Mouse (Mus musculus) midbrain, embryonic 14.5 days (tissue): ENCODE results near the gene Fbxo6. TPM values are rescaled to one million over a fixed set of nuclear protein-coding genes. Genes with fewer than 3 reads are reported as not detected.

Source experiments
- ATAC-seq: fragments of 200-750 bp; cut with Nextera tagmentation; 2 replicates; pipeline ENCODE4 v1.8.0; 2017; ENCODE audit warnings: moderate number of reproducible peaks, moderate library complexity; ENCODE audit not compliant: low FRiP score, low TSS enrichment
- DNase-seq: peaks from one replicate; pipeline ENCODE4 v3.0.0-alpha.2; 2015
- H3K27ac ChIP-seq: fragments of 300-500 bp; sonication (generic); replicated peaks from 2 replicates; pipeline ENCODE4 v1.5.1; 2014; ENCODE audit warnings: mild to moderate bottlenecking, low read depth, low read length, moderate library complexity
- H3K27me3 ChIP-seq: fragments of 300-500 bp; sonication (generic); 2 replicates; pipeline ENCODE4 v1.6.1; 2014; ENCODE audit warnings: low read length, control low read depth, mixed read lengths; ENCODE audit not compliant: control insufficient read depth, insufficient read depth
- H3K36me3 ChIP-seq: fragments of 300-500 bp; sonication (generic); 2 replicates; pipeline ENCODE4 v1.6.1; 2014; ENCODE audit warnings: low read length, control low read depth; ENCODE audit not compliant: control insufficient read depth, insufficient read depth
- H3K4me1 ChIP-seq: fragments of 300-500 bp; sonication (generic); 2 replicates; pipeline ENCODE4 v1.6.1; 2014; ENCODE audit warnings: mild to moderate bottlenecking, antibody characterized with exemption, low read length, control low read depth; ENCODE audit not compliant: control insufficient read depth, insufficient read depth
- H3K4me2 ChIP-seq: fragments of 300-500 bp; sonication (generic); 2 replicates; pipeline ENCODE4 v1.6.1; 2014; ENCODE audit warnings: mild to moderate bottlenecking, low read length, moderate library complexity
- H3K4me3 ChIP-seq: fragments of 300-500 bp; sonication (generic); replicated peaks from 2 replicates; pipeline ENCODE4 v1.5.1; 2014; ENCODE audit warnings: low read depth, low read length
- H3K9ac ChIP-seq: fragments of 300-500 bp; sonication (generic); replicated peaks from 2 replicates; pipeline ENCODE4 v1.6.1; 2014; ENCODE audit warnings: mild to moderate bottlenecking, low read length, moderate library complexity
- H3K9me3 ChIP-seq: fragments of 300-500 bp; sonication (generic); 2 replicates; pipeline ENCODE4 v1.6.1; 2016; ENCODE audit warnings: low read length, control low read depth, mixed read lengths; ENCODE audit not compliant: control insufficient read depth
- WGBS: fragments of 180-500 bp; shearing (Covaris S2); extraction: QIAGEN DNeasy Blood & Tissue Kit; methylation state at CpG from one replicate; pipeline ENCODE4 v1.1.7; 2014; 5-methylcytosine and 5-hydroxymethylcytosine counted together
- microRNA-seq: library from miRNA; unstranded; fragments of <30 nt; microRNA quantifications from one replicate; pipeline ENCODE4, GENCODE M21; 2016
- polyA plus RNA-seq: library from polyadenylated mRNA; unstranded; fragments of >200 nt; fragmentation: Nextera tagmentation; extraction: Ambion mirVana; gene quantifications from 2 replicates; pipeline ENCODE4 v1.2.1, GENCODE M21; 2014

The Fbxo6 gene
- polyA plus RNA-seq, 1 experiment from 2014 or later, result 18.7 TPM

DNA sequence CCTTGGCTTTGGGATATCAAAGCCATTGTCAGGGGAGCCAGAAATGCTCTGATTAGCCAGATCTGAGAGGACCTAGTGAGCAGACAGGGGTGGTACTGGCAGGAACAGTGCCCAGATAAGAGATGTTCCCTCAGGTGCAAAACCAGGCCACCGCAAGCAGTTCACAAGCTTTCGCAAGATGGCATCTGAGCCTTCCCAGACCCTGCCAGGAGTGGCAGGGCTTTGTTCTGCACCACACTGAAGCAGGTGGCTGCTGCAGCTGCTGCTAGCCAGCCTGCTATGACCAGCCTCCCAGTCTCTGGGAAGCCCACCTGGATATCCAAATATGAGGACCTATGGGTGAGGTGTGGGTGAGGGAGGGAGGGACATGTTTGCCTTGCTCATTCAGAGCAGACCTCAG lies 54.0 kb downstream of the Fbxo6 start:
- H3K4me2 ChIP-seq, result no peak overlapping the region
- no peak overlapping the region for H3K4me3 ChIP-seq
- peaks cover 14% of the 10 kb centered on the region for H3K36me3 ChIP-seq
- H3K4me1 ChIP-seq, result 0 out of 2 replicates have a peak, but pooled peaks cover 9% of the 10 kb centered on the region
- H3K27me3 ChIP-seq, result no peaks in the 10 kb centered on the region
- DNase-seq, result no peak
- no peaks in the 10 kb centered on the region for H3K9me3 ChIP-seq
- 94% methylated on average over 2 of the region's 2 CpGs for WGBS
- H3K9ac ChIP-seq, result no peak overlapping the region
- peak overlapping the region; percentile 28; the same call in 1 of the 2 replicates for H3K27ac ChIP-seq
- ATAC-seq, result no peak

Small RNA genes lying within 50 kb of the gene (microRNA-seq; reads per million reads assigned to microRNA genes)
- not detected for gene Mir7022

Other genes with a start within 250 kb of the Fbxo6 start
- gene Mfn2, start 247.4 kb downstream of the Fbxo6 start, polyA plus RNA-seq, result 56.9 and 77.2 TPM in 2 replicates
- gene Plod1, start 215.4 kb downstream of the Fbxo6 start, polyA plus RNA-seq, result 13.5 and 20.7 TPM in 2 replicates
- gene 2510039O18Rik, start 211.2 kb downstream of the Fbxo6 start, polyA plus RNA-seq, result 15.5 and 15.8 TPM in 2 replicates
- gene Nppb, start 166.4 kb downstream of the Fbxo6 start, polyA plus RNA-seq, result not detected in 2 replicates
- 2.9 and 4.1 TPM in 2 replicates for gene Nppa, start 151.4 kb downstream of the Fbxo6 start, polyA plus RNA-seq
- gene Clcn6, start 113.3 kb downstream of the Fbxo6 start, polyA plus RNA-seq, result 26.4 and 26.9 TPM in 2 replicates
- gene Mthfr, start 113.1 kb downstream of the Fbxo6 start, polyA plus RNA-seq, result 16.9 and 25.4 TPM in 2 replicates
- gene Agtrap, start 64.1 kb downstream of the Fbxo6 start, polyA plus RNA-seq, result 3.7 and 6.3 TPM in 2 replicates
- 122 and 133 TPM in 2 replicates for gene Mad2l2, start 21.8 kb downstream of the Fbxo6 start, polyA plus RNA-seq
- 21.8 and 24.7 TPM in 2 replicates for gene Draxin, start 21.4 kb downstream of the Fbxo6 start, polyA plus RNA-seq
- gene Fbxo44, start 8.3 kb upstream of the Fbxo6 start, polyA plus RNA-seq, result 102 and 106 TPM in 2 replicates
- 3.2 and 4.0 TPM in 2 replicates for gene Fbxo2, start 8.5 kb upstream of the Fbxo6 start, polyA plus RNA-seq
- gene Disp3, start 135.8 kb upstream of the Fbxo6 start, polyA plus RNA-seq, result 10.6 and 11.8 TPM in 2 replicates